Mouse (Mus musculus) liver, embryonic 14.5 days (tissue): ENCODE results near the gene Tedc2.

Experiments used
- CTCF ChIP-seq: IDR thresholded peaks from 2 replicates; pipeline ENCODE4 v1.5.1; 2016; ENCODE audit warnings: antibody characterized with exemption, low read depth, control low read depth
- EP300 ChIP-seq: IDR thresholded peaks from 2 replicates; pipeline ENCODE4 v1.6.1; 2016; ENCODE audit warnings: antibody characterized with exemption, low read depth

DNA sequence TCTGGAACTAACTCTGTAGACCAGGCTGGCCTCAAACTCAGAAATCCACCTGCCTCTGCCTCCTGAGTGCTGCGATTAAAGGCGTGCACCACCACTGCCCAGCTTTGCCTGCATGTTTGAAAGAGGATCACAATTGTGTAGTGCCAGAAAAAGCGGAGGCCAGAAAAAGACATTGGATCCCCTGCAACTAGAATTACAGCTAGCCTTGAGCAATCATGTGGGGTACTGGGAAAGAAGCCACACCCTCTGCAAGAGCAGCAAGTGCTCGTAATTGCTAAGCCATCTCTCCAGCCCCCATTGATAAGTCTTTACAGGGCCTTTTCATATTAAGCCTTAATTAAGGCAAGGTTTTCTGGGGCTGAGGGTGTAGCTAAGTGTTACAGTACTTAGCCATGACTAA, 29.2 kb downstream of the Tedc2 start:
- TF ChIP-seq CTCF (no peak), EP300 (no peak)
